Mouse (Mus musculus) embryo, embryonic 10 days (tissue): ENCODE results near the gene Rabgap1l.

Experiments
- DNase-seq: peaks from one replicate; pipeline ENCODE4 v3.0.0-alpha.2; 2015; ENCODE audit warnings: low spot score

Gene Rabgap1l

DNA sequence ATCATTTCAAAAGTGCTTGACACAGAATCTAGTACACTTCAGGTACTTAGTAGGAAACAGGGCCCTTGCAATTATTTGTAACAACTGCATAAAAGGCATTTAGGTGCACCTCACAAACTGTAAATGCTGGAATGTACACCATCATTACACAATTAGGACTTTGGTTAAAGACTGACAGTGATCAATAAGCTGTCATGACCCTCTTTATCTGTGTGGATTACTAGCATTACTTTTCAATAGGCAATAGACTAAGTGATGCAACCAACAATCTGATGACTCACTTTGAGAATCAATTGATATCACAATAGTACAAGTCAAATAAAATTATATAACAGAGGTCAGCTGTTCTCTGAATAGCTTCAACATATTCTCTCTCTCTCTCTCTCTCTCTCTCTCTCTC lies 418.5 kb downstream of the Rabgap1l start:
- DNase-seq = no peak

DNA sequence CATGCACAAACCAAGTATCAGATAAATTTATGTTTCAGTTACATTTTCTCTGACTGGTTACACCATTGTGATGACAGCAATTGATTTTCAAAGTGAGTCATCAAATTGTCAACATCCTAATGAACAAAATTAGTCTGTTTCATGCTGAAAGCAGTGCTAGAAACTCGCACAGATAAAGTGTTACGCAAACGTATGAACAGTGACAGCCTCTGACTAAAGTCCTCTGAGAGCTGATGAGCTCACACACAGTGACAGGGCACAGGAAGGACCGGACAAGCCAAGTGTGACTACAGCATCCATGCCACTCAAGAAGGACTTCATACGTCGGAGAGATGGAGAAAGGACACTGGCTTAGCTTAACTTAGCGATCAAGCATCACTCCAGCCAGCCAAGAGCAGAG lies 419.7 kb downstream of the Rabgap1l start:
- DNase-seq = no peak

DNA sequence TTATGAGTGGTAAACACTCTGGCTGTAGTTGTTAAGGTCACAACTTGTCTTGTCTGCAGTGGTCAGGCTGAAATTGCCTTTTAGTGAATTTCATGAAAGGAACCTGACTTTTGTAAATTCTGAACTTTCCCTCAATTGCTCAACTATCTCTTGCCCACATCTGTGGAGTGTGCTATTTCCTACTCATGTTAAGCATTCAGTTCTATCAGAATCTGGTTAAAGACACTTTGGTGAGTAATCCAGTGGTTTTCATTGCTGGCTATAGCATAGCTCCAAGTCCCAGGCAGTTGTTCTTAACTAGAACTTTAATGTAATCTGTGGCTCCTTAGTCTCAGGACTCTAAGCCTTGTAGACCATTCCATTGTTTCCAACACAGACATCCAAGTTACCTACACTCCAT lies 421.3 kb downstream of the Rabgap1l start:
- DNase-seq = no peak

DNA sequence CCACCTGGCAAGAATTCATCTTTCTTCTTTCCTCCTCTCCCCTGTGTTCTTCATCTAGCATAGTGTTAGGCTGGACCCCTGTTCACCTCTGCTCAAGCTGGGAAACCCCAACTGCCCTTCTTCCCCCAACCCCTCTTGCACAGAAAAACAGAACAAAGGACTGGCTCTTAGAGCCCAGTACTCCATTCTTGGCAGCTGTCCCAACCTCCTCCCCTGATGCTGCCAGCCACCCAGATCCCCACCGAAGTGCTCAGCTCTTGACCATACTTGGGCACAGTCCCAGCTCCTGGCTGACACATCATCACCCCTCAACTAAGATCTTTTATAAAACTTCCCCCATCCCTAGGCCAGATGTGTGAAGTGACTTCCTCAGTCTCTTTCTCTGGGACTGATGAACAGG lies 422.5 kb downstream of the Rabgap1l start:
- no peak for DNase-seq

DNA sequence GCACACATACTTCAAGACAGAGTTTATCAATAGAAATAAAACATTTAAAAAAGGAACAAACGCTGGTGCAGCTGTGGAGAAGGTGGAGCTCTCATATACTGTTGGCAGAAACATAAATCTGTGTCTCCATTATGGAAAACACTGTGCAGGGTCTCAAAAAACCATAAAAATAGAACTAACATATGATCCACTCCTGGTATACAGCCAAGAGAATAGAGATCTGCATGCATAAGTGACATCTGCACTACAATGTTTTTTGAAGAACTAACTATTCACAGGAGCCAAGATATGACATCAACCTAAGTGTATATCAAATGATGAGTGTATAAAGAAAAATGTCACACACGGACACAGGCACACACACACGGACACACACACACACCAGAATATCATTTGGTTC lies 426.4 kb downstream of the Rabgap1l start:
- no peak for DNase-seq

DNA sequence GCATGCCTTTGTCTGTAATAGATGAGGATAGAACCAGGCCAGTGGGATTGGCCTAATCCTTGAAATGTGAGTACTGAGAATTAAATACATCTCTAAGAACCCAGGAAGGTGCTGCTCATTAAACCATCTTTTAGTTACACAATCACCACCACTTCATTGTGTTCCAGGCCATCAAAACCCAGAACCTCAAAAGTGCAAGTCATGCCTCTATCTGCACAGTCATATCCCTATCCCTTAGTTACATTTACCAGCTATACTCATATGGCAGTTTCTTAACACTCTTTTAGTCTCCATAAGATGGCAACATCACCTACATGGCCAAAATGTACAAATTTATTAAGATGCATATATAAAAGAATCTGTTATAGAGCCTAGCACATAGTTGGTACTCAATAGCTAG lies 435.7 kb downstream of the Rabgap1l start:
- DNase-seq = no peak

DNA sequence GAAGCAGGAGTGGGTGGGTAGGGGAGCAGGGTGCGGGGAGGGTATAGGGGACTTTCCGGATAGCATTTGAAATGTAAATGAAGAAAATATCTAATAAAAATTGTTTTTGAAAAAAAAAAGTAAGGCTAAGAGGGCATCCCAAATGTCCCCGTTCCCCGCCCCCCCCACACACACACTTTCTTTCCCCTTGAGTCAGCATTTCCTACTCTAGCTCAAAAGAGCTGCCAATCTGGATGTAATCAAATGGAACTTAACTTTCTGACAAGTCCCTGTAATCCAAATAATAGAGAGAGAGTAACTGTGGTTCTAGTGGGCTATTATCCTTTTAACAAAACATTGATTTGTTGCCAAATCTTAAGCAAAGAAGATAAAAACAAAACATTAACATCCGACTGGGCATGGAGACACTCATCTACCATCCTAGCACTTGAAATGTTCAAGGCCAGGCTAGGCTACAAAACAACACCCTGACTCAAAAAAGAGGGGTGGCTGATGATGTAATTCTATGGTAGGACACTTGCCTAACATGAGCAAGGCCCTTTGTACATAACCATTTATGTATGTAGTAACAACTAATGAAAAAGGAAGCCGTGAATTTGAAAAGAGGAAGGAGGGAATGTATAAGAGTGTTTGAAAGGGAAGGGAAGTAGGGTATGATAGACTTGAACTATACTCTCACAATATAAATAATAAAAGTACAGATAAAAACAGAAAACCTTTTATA lies 439.1 kb downstream of the Rabgap1l start:
- no peak for DNase-seq

DNA sequence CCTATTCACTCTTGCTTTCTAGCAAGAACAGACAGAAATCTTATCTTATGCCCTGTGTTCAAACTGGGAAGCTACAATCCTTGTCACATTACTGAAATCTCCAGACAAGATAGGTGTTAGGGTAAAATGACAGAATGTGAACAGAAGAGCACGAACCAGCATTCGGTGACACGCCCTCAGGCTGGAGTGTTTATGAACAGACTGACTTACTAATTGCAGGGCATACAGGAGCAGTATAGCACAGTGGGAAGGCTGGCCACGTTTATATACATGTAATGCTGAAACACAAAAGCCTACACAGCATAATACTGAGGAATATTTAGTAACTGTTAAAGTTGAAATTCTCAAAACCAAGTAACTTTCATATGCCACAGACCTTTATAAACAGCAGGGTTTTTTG lies 440.7 kb downstream of the Rabgap1l start:
- peak; percentile 17 for DNase-seq

DNA sequence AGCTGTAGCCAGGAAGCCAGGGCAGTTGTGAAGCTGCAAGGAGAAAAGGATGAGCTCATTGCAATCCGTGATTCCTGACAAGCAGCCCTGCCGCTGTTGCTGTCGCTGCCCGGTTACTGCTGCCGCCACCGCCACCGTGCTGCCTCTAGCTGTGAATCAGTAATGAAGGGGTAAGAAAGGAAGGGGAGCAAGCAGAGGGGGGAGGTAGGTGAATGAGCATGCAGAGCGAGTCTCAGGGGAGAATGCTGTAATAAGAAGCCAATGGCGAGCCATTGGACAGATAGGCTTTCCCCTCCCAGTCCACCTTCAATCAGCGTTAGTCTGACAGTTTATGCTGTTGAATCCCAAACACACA lies 441.2 kb downstream of the Rabgap1l start:
- DNase-seq = peak; percentile 79

DNA sequence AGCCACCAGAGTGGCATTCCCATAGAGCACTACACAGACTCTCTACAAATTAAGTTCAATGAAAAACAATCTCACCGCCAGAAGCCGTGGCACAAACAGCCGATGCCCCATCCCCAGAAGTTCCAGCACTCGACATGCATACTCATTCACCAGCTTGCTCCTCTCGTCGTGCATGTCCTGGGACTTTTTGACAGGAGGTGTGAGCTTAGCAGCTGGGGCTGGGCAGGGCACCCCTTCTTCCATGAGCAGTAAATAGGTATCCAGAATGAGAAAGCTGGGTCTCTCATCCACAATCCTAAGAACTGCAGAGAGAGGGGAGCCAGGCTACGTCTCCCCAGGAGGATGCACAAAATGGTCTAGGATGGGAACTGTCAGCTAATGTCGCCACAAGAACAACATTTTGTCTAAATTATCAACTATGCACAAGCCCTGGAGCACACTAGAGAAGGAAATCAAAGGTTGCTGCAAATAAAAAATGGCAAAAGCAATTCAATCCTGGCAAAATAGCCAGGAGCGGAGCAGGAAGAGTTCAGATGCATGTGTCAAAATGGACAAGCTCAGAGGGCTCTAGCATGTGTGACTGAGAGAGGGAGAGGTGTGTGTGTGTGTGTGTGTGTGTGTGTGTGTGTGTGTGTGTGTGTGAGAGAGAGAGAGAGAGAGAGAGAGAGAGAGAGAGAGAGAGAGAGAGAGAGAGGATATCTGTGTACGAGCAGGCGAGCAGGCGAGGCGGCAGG lies 441.7 kb downstream of the Rabgap1l start:
- DNase-seq = no peak

DNA sequence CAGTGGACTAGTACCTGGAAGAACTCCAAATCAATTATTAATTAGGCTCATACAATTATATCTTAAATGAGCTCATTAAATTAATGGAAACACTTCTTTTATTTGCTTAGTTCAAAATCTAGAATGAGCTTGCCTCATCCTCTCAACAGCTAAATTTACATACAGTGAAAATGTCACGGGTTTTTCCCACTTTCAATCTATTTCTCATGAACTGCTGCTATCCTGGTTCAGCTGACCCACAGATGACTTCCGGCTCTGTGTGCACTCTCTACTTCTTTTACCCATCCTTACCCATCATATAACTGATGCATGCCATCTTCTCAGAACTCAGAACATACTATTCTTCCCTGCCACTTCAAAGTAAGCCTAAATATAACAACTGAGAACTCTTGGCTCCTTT lies 452.4 kb downstream of the Rabgap1l start:
- no peak for DNase-seq

DNA sequence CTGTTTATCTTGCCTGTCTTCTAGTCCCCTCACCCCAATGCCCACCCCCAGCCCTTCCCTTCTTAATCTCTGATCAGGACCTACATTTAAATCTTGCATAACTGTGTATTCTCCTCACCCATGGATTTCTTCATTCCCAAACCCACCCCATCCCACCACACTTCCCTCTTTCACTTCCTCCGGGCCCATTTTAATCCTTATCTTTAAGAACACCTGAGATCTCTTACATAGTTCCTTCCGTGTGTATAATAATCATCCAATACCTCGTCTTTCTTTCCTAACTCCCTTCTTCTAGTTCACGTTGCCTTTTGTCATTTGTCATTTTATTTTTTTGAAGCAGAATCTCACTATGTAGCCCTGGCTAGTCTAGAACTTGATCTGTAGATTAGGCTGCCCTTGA lies 453.6 kb downstream of the Rabgap1l start:
- DNase-seq = no peak

DNA sequence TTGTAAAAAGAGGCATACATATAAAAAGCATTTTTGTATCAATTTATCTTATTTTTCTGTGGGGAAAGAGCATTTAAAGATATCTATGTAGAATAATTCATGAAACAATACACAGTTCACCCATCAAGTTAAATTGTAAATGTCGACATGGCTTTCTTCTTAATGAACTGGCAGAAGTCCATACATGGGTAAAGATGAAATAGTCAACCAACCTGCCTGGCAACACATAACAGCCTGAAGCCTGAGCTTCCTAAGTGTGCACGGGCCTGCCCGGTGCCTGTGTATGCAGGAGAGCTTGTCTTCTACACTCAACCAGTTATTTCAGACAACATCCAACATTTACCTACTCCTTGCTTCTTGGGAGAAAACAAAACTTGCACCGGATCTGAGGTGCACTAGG lies 458.2 kb downstream of the Rabgap1l start:
- no peak for DNase-seq

DNA sequence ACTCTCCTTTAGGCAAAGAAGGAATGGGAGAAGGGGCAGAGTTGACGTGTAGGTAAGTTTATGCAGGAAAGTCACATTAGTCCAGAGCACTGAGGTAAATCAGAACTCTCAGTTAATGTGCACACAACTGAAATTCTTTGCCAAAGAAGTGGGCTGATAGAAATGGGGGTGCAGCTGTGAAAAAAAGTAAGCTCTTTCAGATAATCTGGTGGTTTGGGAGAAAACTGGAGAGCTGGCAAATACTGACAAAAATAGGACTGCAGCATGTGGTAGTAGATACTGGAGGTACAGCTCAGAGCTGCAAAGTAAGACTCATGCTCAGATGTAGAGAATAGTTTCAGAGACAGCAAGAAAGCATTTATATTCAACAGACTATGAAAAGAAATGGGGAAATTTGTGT lies 462.2 kb downstream of the Rabgap1l start:
- DNase-seq = no peak

DNA sequence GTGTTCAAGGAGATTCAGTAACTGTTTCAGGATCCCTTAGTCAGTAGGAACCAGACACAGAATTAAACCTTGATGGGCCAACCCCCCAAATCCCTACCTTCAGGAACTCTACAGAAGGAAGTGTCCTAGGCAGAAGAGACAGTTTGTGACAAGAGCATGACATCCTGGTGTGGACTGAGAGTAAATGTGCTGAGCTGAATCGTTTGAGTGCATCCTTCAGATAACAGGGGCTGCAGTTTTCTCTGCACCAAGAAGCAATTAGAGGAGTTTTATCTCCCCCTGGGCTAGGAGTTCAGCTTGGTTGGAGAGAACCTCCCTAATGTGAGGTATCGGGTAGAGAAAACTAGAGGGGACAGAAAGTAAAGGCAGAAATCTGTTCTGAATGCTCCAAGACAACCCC lies 462.8 kb downstream of the Rabgap1l start:
- no peak for DNase-seq

DNA sequence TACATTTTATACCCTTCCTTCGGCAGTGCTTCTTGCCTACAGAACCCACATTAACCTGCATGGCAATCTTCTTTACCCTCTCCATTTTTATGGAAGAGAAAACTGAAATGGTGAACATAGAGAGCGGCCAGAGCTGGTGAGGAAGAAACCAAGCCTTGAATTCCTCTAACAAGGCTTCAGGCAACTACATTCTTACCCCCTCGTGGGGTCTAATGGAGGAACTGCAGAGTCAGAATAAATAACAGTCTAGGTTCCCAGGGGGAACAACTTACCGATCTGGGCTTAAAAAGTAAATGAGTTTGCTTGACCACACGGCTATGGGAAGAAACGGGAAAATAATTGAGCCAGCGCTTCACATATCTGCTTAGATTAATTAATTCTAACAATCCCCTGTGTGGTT lies 463.2 kb downstream of the Rabgap1l start:
- no peak for DNase-seq

DNA sequence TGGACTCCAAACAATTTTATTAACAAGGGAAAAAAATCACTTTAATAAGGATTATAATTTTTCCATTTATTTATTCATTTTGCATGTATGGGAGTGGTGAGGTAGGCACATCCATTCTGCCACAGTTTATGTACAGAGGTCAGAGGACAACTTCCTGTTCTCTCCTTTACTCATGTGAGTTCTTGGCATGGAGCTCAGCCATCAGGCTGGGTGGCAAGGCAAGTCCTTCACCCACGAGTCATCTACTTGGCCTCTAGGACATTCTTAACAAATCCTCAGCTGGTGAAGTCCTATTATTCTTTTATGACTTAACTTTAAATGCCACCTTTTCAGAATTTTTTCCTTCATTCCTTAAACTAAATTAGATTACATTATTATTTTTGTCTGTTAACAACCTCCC lies 465.5 kb downstream of the Rabgap1l start:
- no peak for DNase-seq

DNA sequence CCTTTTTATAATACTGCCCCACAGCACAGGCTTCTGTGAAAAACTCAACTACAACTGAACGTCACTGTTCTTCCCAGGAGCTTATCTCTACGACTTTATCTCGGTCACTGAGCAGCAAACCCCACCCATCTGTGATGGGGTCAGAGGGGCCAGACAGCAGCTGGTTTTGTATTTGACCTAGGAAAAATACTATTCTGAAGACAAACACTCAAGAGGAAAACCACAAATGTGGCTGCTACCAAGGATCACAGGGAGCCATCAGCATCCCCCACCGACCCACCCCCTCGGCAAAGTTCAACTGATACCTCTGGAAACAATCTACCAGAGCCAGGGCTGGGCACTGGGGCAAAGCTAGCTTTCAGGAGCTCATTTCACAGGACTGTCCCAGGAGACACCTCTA lies 467.5 kb downstream of the Rabgap1l start:
- DNase-seq = no peak

DNA sequence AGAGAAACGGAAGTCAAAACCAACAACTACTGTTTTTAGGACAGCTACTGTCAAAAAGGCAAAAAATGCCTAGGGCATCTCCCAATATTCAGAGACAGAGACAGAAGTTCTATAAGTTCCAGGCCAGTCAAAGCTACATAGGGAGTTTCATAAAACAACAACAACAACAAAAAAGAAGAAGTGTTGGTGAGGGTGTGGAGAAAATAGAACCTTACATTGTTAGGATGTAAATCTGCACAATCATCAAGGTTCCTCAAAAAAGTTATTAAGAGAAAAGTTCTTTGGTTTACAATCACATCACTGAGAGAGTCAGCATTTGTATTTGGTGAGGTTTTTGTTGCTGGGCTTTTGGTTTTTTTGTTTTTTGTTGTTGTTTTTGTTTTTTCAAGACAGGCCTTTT lies 472.3 kb downstream of the Rabgap1l start:
- no peak for DNase-seq

DNA sequence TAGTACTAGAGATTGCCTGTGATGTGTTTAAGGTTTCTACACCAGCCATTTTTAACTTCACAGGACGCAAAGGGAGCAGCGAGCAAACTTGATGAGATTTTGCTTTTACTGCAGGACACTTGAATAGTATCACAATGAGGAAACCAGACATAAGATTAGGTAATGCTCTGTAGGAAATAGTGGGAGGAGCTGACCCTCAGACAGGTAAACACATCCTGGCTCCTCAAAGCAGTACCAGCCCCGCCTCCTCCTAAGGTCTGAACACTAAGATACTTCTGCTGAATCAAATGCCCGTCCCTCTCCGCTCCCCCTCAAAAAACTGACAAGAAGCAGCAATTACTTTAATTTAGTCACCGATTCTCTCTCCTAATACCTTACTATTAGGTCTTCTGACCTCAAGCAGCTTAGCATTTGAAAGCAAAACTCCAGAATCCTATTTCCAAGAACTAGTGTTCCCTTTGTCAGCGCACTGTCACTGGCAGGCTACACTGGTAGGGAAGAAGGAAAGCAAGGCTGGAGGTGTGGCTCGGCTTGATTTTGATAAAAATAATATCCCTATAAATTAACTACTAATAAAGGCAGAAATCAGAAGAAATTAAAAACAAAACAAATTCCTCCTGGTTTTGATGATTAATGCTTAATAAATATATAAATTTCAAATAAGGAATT lies 474.8 kb downstream of the Rabgap1l start:
- no peak for DNase-seq

DNA sequence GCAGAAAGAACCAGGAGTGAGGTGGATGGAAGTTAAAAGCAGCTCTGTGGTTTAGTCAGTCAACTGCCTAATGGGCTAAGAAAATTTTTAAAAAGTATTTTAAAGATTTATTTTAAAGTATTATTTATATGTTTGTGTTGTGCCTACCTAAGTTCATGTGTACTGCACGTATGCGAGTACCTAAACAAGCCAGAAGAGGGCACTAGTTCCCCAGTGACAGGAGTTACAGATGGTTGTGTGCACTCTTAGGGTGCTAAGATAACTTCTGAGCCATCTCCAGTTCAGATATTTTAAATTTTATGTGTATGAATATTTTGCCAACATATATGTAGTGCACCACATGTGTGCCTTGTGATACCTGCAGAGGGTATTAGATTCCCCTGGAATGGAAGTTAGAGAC lies 476.8 kb downstream of the Rabgap1l start:
- DNase-seq = no peak

DNA sequence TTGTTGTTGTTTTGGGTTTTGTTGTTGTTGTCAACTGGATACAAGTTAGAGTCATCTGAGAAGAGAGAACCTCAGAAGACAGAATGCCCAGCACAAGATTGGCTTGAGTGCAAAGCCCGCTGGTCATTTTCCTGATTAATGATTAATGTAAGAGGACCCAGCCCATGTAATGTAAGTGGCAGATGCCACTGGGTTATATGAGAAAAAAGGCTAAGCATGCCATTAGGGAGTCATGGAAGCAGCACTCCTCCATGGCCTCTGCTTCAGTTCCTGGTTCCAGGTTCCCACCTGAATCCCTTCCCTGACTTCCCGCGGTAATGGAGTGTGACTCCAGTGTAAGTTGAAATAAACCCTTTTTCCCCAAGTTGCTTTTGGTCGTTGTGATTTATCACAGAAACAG lies 480.4 kb downstream of the Rabgap1l start:
- no peak for DNase-seq

DNA sequence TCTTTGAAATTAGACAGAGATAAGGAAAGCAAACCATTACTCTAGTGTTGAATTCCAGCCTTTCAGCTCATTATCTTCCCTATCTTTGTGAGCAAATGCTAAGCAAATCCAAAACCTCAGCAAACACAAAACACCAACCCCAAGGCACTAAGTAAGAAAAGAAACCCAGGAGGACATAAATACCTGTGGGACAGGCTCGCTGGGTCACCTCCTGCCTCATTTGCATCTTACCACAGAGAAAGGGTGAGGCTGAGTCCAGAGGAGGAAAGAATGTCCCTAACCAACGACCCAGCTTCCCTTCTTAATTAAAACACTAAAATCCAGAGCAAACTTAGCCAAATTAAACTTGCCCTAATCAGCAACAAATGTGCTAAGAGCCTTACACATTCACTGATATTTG lies 481.1 kb downstream of the Rabgap1l start:
- DNase-seq = no peak

DNA sequence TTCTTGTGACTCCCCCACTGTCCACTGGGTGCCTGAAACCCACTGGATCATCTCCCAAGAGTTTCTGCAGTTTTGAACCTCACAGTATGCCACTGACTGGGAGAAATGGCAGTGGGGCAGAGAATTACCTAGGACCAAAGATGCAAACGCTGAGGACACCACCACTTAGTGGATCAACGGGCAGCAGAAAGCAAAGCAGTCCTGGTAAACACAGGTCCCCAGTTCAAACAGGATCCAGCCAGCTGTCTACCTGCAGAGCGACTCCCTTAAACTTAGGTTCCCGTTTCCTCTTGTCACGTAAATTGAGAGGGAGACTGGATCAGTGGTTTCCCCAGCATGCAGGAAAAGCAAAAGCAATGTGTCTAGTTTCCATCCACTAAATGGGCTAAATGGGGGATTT lies 483.1 kb downstream of the Rabgap1l start:
- DNase-seq = no peak
